Mouse (Mus musculus) embryonic facial prominence, embryonic 10.5 days (tissue): ENCODE data around the gene Gm20696. TPM values are rescaled to one million over a fixed set of nuclear protein-coding genes. Genes with fewer than 3 reads are reported as not detected.

ENCODE experiments used
- DNase-seq: peaks from one replicate; pipeline ENCODE4 v3.0.0-alpha.2; 2017; ENCODE audit warnings: low spot score
- H3K27ac ChIP-seq: fragments of 300-500 bp; sonication (generic); replicated peaks from 2 replicates; pipeline ENCODE4 v1.5.1; 2016; ENCODE audit warnings: mild to moderate bottlenecking
- H3K27me3 ChIP-seq: fragments of 300-500 bp; sonication (generic); replicated peaks from 2 replicates; pipeline ENCODE4 v1.6.1; 2016; ENCODE audit warnings: low read depth, mild to moderate bottlenecking; ENCODE audit not compliant: poor library complexity, severe bottlenecking
- H3K36me3 ChIP-seq: fragments of 300-500 bp; sonication (generic); replicated peaks from 2 replicates; pipeline ENCODE4 v1.6.1; 2016; ENCODE audit warnings: mild to moderate bottlenecking, moderate library complexity
- H3K4me1 ChIP-seq: fragments of 300-500 bp; sonication (generic); 2 replicates; pipeline ENCODE4 v1.6.1; 2016
- H3K4me3 ChIP-seq: fragments of 300-500 bp; sonication (generic); 2 replicates; pipeline ENCODE4 v1.5.1; 2016; ENCODE audit warnings: mild to moderate bottlenecking, moderate library complexity
- H3K9me3 ChIP-seq: fragments of 300-500 bp; sonication (generic); 2 replicates; pipeline ENCODE4 v1.6.1; 2016; ENCODE audit warnings: mild to moderate bottlenecking
- WGBS: fragments of 180-500 bp; shearing (Covaris S2); methylation state at CpG from one replicate; pipeline ENCODE4 v1.1.7; 2016; 5-methylcytosine and 5-hydroxymethylcytosine counted together
- polyA plus RNA-seq: library from polyadenylated mRNA; unstranded; fragments of >200 nt; fragmentation: Nextera tagmentation; extraction: Ambion mirVana; gene quantifications from 2 replicates; pipeline ENCODE4 v1.2.1, GENCODE M21; 2016

The Gm20696 gene
- polyA plus RNA-seq, 1 experiment from 2014 or later = 4.5 TPM

- WGBS = 87% methylated on average over 2 of the region's 2 CpGs
- no peak for DNase-seq
- H3K4me1 ChIP-seq = peaks cover 31% of the 10 kb centered on the region
These were observed 10.5 kb downstream of the Gm20696 start for GRCm38 (mm10) chr6:99656088-99656487.

GRCm38 (mm10) chr6:99655488-99655887 is 11.1 kb downstream of the Gm20696 start:
- Histone ChIP-seq H3K4me3 (no peak overlapping the region), H3K4me1 (peaks cover 25% of the 10 kb centered on the region), H3K27ac (no peak overlapping the region), H3K9me3 (no peaks in the 10 kb centered on the region), H3K27me3 (no peaks in the 10 kb centered on the region), H3K36me3 (no peaks in the 10 kb centered on the region)
- WGBS = 50% methylated on average over 7 of the region's 7 CpGs
- DNase-seq = no peak

More at GRCm38 (mm10) chr6:99656088-99656487, 10.5 kb downstream of the Gm20696 start:
- Histone ChIP-seq H3K4me3 (no peak overlapping the region), H3K9me3 (no peaks in the 10 kb centered on the region), H3K27me3 (no peaks in the 10 kb centered on the region), H3K36me3 (no peaks in the 10 kb centered on the region), H3K27ac (no peak overlapping the region)

- 49% methylated on average over 5 of the region's 5 CpGs for WGBS
- DNase-seq = no peak
- no peaks in the 10 kb centered on the region for H3K36me3 ChIP-seq
- no peaks in the 10 kb centered on the region for H3K27me3 ChIP-seq
- H3K9me3 ChIP-seq = no peaks in the 10 kb centered on the region
- no peak overlapping the region for H3K27ac ChIP-seq
- no peak overlapping the region for H3K4me3 ChIP-seq
- peaks cover 22% of the 10 kb centered on the region; the same call in 1 of the 2 replicates for H3K4me1 ChIP-seq
These were observed 12.3 kb downstream of the Gm20696 start for GRCm38 (mm10) chr6:99654343-99654742.

- 89% methylated on average over 2 of the region's 2 CpGs for WGBS
- Histone ChIP-seq H3K36me3 (peaks cover 3% of the 10 kb centered on the region; the same call in 1 of the 2 replicates), H3K4me1 (peaks cover 22% of the 10 kb centered on the region; the same call in 1 of the 2 replicates), H3K27ac (no peak overlapping the region), H3K27me3 (no peaks in the 10 kb centered on the region), H3K9me3 (no peaks in the 10 kb centered on the region), H3K4me3 (no peak overlapping the region)
- DNase-seq = no peak
These were observed 14.3 kb downstream of the Gm20696 start for GRCm38 (mm10) chr6:99652341-99652740.

GRCm38 (mm10) chr6:99649307-99649706 is 17.3 kb downstream of the Gm20696 start:
- no peak for DNase-seq
- WGBS = 56% methylated on average over 2 of the region's 2 CpGs

GRCm38 (mm10) chr6:99646344-99646743 is 20.3 kb downstream of the Gm20696 start:
- Histone ChIP-seq H3K9me3 (0 out of 2 replicates have a peak, but pooled peaks cover 4% of the 10 kb centered on the region), H3K36me3 (peaks cover 12% of the 10 kb centered on the region), H3K4me1 (peaks cover 7% of the 10 kb centered on the region), H3K27ac (no peak overlapping the region; the same call in 1 of the 2 replicates), H3K4me3 (no peak overlapping the region), H3K27me3 (no peaks in the 10 kb centered on the region)
- WGBS = 59% methylated on average over 10 of the region's 10 CpGs
- DNase-seq = no peak

More at GRCm38 (mm10) chr6:99649307-99649706, 17.3 kb downstream of the Gm20696 start:
- 0 out of 2 replicates have a peak, but pooled peaks cover 4% of the 10 kb centered on the region for H3K9me3 ChIP-seq
- H3K27ac ChIP-seq = no peak overlapping the region
- peaks cover 12% of the 10 kb centered on the region for H3K36me3 ChIP-seq
- peaks cover 16% of the 10 kb centered on the region for H3K4me1 ChIP-seq
- no peaks in the 10 kb centered on the region for H3K27me3 ChIP-seq
- H3K4me3 ChIP-seq = no peak overlapping the region

GRCm38 (mm10) chr6:99644876-99645275 is 21.7 kb downstream of the Gm20696 start:
- peaks cover 17% of the 10 kb centered on the region for H3K36me3 ChIP-seq
- peaks cover 7% of the 10 kb centered on the region for H3K4me1 ChIP-seq
- H3K27ac ChIP-seq = no peak overlapping the region
- H3K9me3 ChIP-seq = 0 out of 2 replicates have a peak, but pooled peaks cover 4% of the 10 kb centered on the region
- no peaks in the 10 kb centered on the region for H3K27me3 ChIP-seq
- DNase-seq = no peak
- 83% methylated on average over 5 of the region's 5 CpGs for WGBS
- H3K4me3 ChIP-seq = no peak overlapping the region

- Histone ChIP-seq H3K27ac (no peak overlapping the region), H3K27me3 (no peaks in the 10 kb centered on the region), H3K4me3 (no peak overlapping the region), H3K9me3 (0 out of 2 replicates have a peak, but pooled peaks cover 4% of the 10 kb centered on the region), H3K4me1 (peaks cover 7% of the 10 kb centered on the region), H3K36me3 (peaks cover 22% of the 10 kb centered on the region)
- WGBS = 85% methylated on average over 5 of the region's 5 CpGs
- no peak for DNase-seq
These were observed 22.2 kb downstream of the Gm20696 start for GRCm38 (mm10) chr6:99644386-99644785.

- 76% methylated on average over 10 of the region's 10 CpGs for WGBS
- peaks cover 7% of the 10 kb centered on the region for H3K4me1 ChIP-seq
These were observed 23.0 kb downstream of the Gm20696 start for GRCm38 (mm10) chr6:99643439-99644199.

GRCm38 (mm10) chr6:99637456-99637855 is 29.1 kb downstream of the Gm20696 start:
- Histone ChIP-seq H3K27ac (no peak overlapping the region), H3K4me1 (0 out of 2 replicates have a peak, but pooled peaks cover 5% of the 10 kb centered on the region), H3K9me3 (no peaks in the 10 kb centered on the region), H3K36me3 (peaks cover 21% of the 10 kb centered on the region; the same call in 1 of the 2 replicates), H3K4me3 (no peak overlapping the region), H3K27me3 (no peaks in the 10 kb centered on the region)
- WGBS = 77% methylated on average over 4 of the region's 4 CpGs
- no peak for DNase-seq

More at GRCm38 (mm10) chr6:99643439-99644199, 23.0 kb downstream of the Gm20696 start:
- H3K36me3 ChIP-seq = peaks cover 25% of the 10 kb centered on the region
- H3K9me3 ChIP-seq = 0 out of 2 replicates have a peak, but pooled peaks cover 4% of the 10 kb centered on the region
- H3K27ac ChIP-seq = no peak overlapping the region
- DNase-seq = no peak
- no peak overlapping the region for H3K4me3 ChIP-seq
- no peaks in the 10 kb centered on the region for H3K27me3 ChIP-seq

- Histone ChIP-seq H3K36me3 (peaks cover 27% of the 10 kb centered on the region; the same call in 1 of the 2 replicates), H3K4me3 (no peak overlapping the region), H3K27me3 (no peaks in the 10 kb centered on the region), H3K9me3 (no peaks in the 10 kb centered on the region), H3K4me1 (0 out of 2 replicates have a peak, but pooled peaks cover 5% of the 10 kb centered on the region), H3K27ac (no peak overlapping the region)
- 81% methylated on average over 8 of the region's 8 CpGs for WGBS
- no peak for DNase-seq
These were observed 29.8 kb downstream of the Gm20696 start for GRCm38 (mm10) chr6:99636801-99637200.

- Histone ChIP-seq H3K9me3 (no peaks in the 10 kb centered on the region), H3K4me3 (no peak overlapping the region), H3K27ac (no peak overlapping the region), H3K36me3 (peaks cover 32% of the 10 kb centered on the region; the same call in 1 of the 2 replicates), H3K4me1 (0 out of 2 replicates have a peak, but pooled peaks cover 5% of the 10 kb centered on the region), H3K27me3 (no peaks in the 10 kb centered on the region)
- no peak for DNase-seq
- 80% methylated on average over 9 of the region's 9 CpGs for WGBS
These were observed 30.5 kb downstream of the Gm20696 start for GRCm38 (mm10) chr6:99636121-99636520.
